Mouse (Mus musculus) lung, adult 2 months (tissue): ENCODE data around the gene Faap24.

ENCODE experiments used
- CTCF ChIP-seq: fragments of 200-500 bp; IDR thresholded peaks from 2 replicates; pipeline ENCODE4 v1.5.1; 2011; ENCODE audit warnings: mild to moderate bottlenecking, low read length, control low read depth; ENCODE audit not compliant: insufficient read depth
- POLR2A ChIP-seq: fragments of 200-500 bp; IDR thresholded peaks from 2 replicates; pipeline ENCODE4 v1.6.1; 2011; ENCODE audit warnings: low read depth, mild to moderate bottlenecking, control low read depth, low read length, borderline replicate concordance; ENCODE audit errors: extremely low read depth

GRCm38 (mm10) chr7:35401169-35401568, 4.5 kb upstream of the Faap24 start:
- TF ChIP-seq CTCF (no peak), POLR2A (no peak)
